Mouse (Mus musculus): ENCODE results near the gene Mum1. TPM values are rescaled to one million over a fixed set of nuclear protein-coding genes. Genes with fewer than 3 reads are reported as not detected.
"Not testable (repeated sequence)": the region's sequence is repeated elsewhere in the genome, so short reads cannot be mapped to it uniquely, and the experiment has no call there.

The Mum1 gene
- polyA plus RNA-seq, 1 experiment from 2014 or later = 49.9 TPM

- ATAC-seq (ENCODE audit: low FRiP score) = no peak
- Histone ChIP-seq H3K4me2 (no peak overlapping the region), H3K36me3 (peaks cover 3% of the 10 kb centered on the region), H3K4me1 (replicated peaks) (peaks cover 20% of the 10 kb centered on the region), H3K27me3 (peaks cover 8% of the 10 kb centered on the region; the same call in 1 of the 2 replicates), H3K9me3 (no peaks in the 10 kb centered on the region), H3K9ac (no peak overlapping the region), H3K4me3 (no peak overlapping the region), H3K27ac (no peak overlapping the region)
- WGBS = 69% methylated on average over 6 of the region's 6 CpGs
Measured at GRCm38 (mm10) chr10:80193976-80194375, 32.3 kb upstream of the Mum1 start.

GRCm38 (mm10) chr10:80194441-80194840 lies 31.8 kb upstream of the Mum1 start:
- 0 out of 2 replicates have a peak, but pooled peaks cover 7% of the 10 kb centered on the region for H3K27me3 ChIP-seq
- WGBS = 46% methylated on average over 8 of the region's 8 CpGs
- H3K4me2 ChIP-seq = no peak overlapping the region
- ATAC-seq (ENCODE audit: low FRiP score) = no peak
- 0 out of 2 replicates have a peak overlapping the region, but pooled peaks have one; percentile 8 for H3K9ac ChIP-seq
- H3K4me3 ChIP-seq = no peak overlapping the region
- H3K4me1 ChIP-seq (replicated peaks) = peaks cover 20% of the 10 kb centered on the region
- no peaks in the 10 kb centered on the region for H3K9me3 ChIP-seq
- no peaks in the 10 kb centered on the region for H3K36me3 ChIP-seq
- no peak overlapping the region for H3K27ac ChIP-seq

GRCm38 (mm10) chr10:80196167-80196566 lies 30.1 kb upstream of the Mum1 start:
- no peak for ATAC-seq (ENCODE audit: low FRiP score)
- no peak overlapping the region for H3K9ac ChIP-seq
- no peaks in the 10 kb centered on the region for H3K36me3 ChIP-seq
- 0 out of 2 replicates have a peak, but pooled peaks cover 7% of the 10 kb centered on the region for H3K27me3 ChIP-seq
- no peak overlapping the region for H3K27ac ChIP-seq
- H3K4me3 ChIP-seq = no peak overlapping the region
- no peak overlapping the region for H3K4me2 ChIP-seq
- H3K4me1 ChIP-seq (replicated peaks) = peaks cover 8% of the 10 kb centered on the region; the same call in 1 of the 2 replicates
- 79% methylated on average over 1 of the region's 1 CpGs for WGBS
- no peaks in the 10 kb centered on the region for H3K9me3 ChIP-seq

DNA sequence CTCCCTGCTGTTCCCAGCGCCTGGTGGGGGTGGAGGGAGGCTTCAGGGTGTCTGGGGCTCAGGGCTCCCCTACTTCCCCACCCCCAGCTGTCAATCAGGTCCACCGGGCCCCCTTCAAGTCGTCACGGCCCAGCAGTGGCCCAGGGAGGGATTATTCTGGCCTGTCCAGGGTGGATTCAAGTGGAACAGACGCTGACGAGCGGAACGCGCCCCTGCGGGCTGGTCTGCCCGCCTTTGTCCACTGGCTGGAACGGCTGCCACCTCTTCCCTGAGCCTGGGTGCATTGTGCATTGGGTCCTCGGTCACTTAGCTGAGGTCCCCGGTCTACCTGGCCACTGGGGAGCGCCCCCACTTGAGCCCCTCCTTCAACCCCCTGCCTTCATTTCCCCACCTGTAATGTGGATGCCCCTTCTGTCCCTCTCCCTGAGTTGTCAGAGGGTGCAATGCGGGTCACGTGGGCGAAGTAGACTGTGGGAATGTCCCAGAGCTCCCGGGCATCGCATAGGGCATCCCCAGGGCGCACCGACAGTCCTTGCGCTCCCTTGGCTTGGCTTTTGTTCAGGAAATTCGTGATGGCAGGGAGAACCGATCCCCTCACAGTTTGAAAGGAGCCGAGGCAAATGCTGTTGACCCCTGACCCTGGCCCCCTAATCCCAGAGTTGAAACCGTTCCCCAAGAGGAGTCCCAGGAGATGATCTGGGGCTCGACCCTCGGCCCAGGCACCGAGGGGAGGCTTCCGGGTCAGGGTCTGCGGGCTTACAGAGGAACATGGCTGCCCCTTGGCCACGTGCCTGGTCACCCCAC lies 29.3 kb upstream of the Mum1 start:
- Histone ChIP-seq H3K27me3 (0 out of 2 replicates have a peak, but pooled peaks cover 7% of the 10 kb centered on the region), H3K4me3 (no peak overlapping the region), H3K4me1 (replicated peaks) (peaks cover 8% of the 10 kb centered on the region; the same call in 1 of the 2 replicates), H3K9me3 (no peaks in the 10 kb centered on the region), H3K36me3 (no peaks in the 10 kb centered on the region), H3K27ac (no peak overlapping the region), H3K9ac (peak overlapping the region; percentile 39; the same call in 1 of the 2 replicates), H3K4me2 (no peak overlapping the region)
- no peak for ATAC-seq (ENCODE audit: low FRiP score)
- WGBS = 46% methylated on average over 33 of the region's 33 CpGs

- H3K27ac ChIP-seq = no peak overlapping the region
- H3K4me2 ChIP-seq = no peak overlapping the region
- peaks cover 14% of the 10 kb centered on the region for H3K4me1 ChIP-seq (replicated peaks)
- H3K36me3 ChIP-seq = no peaks in the 10 kb centered on the region
- no peaks in the 10 kb centered on the region for H3K9me3 ChIP-seq
- H3K27me3 ChIP-seq = 0 out of 2 replicates have a peak, but pooled peaks cover 4% of the 10 kb centered on the region
- peak; percentile 34; the same call in 1 of the 2 replicates for ATAC-seq (ENCODE audit: low FRiP score)
- no peak overlapping the region for H3K9ac ChIP-seq
- no peak overlapping the region for H3K4me3 ChIP-seq
- WGBS = 60% methylated on average over 3 of the region's 3 CpGs
Measured at GRCm38 (mm10) chr10:80199440-80200008, 26.7 kb upstream of the Mum1 start.

- WGBS = 74% methylated on average over 6 of the region's 6 CpGs
- no peak overlapping the region for H3K9ac ChIP-seq
- no peak for ATAC-seq (ENCODE audit: low FRiP score)
Measured at GRCm38 (mm10) chr10:80200485-80200884, 25.7 kb upstream of the Mum1 start.

GRCm38 (mm10) chr10:80204055-80204454 lies 22.2 kb upstream of the Mum1 start:
- 0 out of 2 replicates have a peak, but pooled peaks cover 3% of the 10 kb centered on the region for H3K27me3 ChIP-seq
- no peak overlapping the region for H3K27ac ChIP-seq
- H3K4me3 ChIP-seq = no peak overlapping the region
- H3K9ac ChIP-seq = peak overlapping the region; percentile 20; the same call in 1 of the 2 replicates
- no peak for ATAC-seq (ENCODE audit: low FRiP score)
- H3K4me1 ChIP-seq (replicated peaks) = peaks cover 28% of the 10 kb centered on the region
- no peaks in the 10 kb centered on the region for H3K36me3 ChIP-seq
- H3K9me3 ChIP-seq = no peaks in the 10 kb centered on the region
- no peak overlapping the region for H3K4me2 ChIP-seq
- 8% methylated on average over 7 of the region's 7 CpGs for WGBS

More at GRCm38 (mm10) chr10:80200485-80200884, 25.7 kb upstream of the Mum1 start:
- no peak overlapping the region for H3K4me3 ChIP-seq
- no peaks in the 10 kb centered on the region for H3K9me3 ChIP-seq
- H3K27me3 ChIP-seq = 0 out of 2 replicates have a peak, but pooled peaks cover 4% of the 10 kb centered on the region
- H3K27ac ChIP-seq = no peak overlapping the region
- peaks cover 11% of the 10 kb centered on the region for H3K4me1 ChIP-seq (replicated peaks)
- no peaks in the 10 kb centered on the region for H3K36me3 ChIP-seq
- no peak overlapping the region for H3K4me2 ChIP-seq

GRCm38 (mm10) chr10:80207201-80207600 lies 19.0 kb upstream of the Mum1 start:
- no peak overlapping the region for H3K4me3 ChIP-seq
- WGBS = 41% methylated on average over 1 of the region's 1 CpGs
- H3K4me2 ChIP-seq = no peak overlapping the region
- H3K27me3 ChIP-seq = 0 out of 2 replicates have a peak, but pooled peaks cover 3% of the 10 kb centered on the region
- H3K27ac ChIP-seq = no peak overlapping the region
- H3K4me1 ChIP-seq (replicated peaks) = peaks cover 29% of the 10 kb centered on the region
- H3K9me3 ChIP-seq = no peaks in the 10 kb centered on the region
- ATAC-seq (ENCODE audit: low FRiP score) = no peak
- no peak overlapping the region; the same call in 1 of the 2 replicates for H3K9ac ChIP-seq
- no peaks in the 10 kb centered on the region for H3K36me3 ChIP-seq

DNA sequence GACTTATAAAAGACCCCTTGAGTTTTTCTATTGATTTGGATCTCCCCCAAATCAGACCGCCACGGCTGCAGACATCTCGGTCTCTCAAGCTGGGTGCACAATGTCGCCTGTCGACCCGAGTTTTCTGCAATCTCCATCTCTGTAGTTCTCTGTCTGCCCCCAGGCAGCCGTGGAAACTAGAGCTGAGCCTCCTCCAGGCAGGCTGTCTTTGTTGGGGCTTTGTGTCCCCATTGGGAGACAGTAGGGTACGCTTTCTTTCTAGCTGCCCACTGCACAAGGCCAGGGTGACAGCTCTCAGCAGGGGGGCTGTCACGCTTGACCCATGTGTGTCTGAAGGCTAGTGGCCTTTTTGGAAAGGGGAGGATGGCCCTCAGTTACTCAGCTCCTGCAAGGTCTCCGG lies 18.6 kb upstream of the Mum1 start:
- Histone ChIP-seq H3K4me3 (no peak overlapping the region), H3K27me3 (0 out of 2 replicates have a peak, but pooled peaks cover 3% of the 10 kb centered on the region), H3K9ac (no peak overlapping the region; the same call in 1 of the 2 replicates), H3K4me1 (replicated peaks) (peaks cover 29% of the 10 kb centered on the region), H3K9me3 (no peaks in the 10 kb centered on the region), H3K36me3 (no peaks in the 10 kb centered on the region), H3K4me2 (no peak overlapping the region), H3K27ac (no peak overlapping the region; the same call in 1 of the 2 replicates)
- WGBS = 29% methylated on average over 10 of the region's 10 CpGs
- no peak for ATAC-seq (ENCODE audit: low FRiP score)

GRCm38 (mm10) chr10:80208248-80208647 lies 18.0 kb upstream of the Mum1 start:
- H3K27me3 ChIP-seq = 0 out of 2 replicates have a peak, but pooled peaks cover 3% of the 10 kb centered on the region
- peak overlapping the region; percentile 66 for H3K9ac ChIP-seq
- H3K4me3 ChIP-seq = no peak overlapping the region
- 58% methylated on average over 4 of the region's 4 CpGs for WGBS
- peaks cover 29% of the 10 kb centered on the region for H3K4me1 ChIP-seq (replicated peaks)
- no peak for ATAC-seq (ENCODE audit: low FRiP score)
- H3K4me2 ChIP-seq = no peak overlapping the region; the same call in 1 of the 2 replicates
- no peaks in the 10 kb centered on the region for H3K9me3 ChIP-seq
- peak overlapping the region; percentile 90 for H3K27ac ChIP-seq
- H3K36me3 ChIP-seq = no peaks in the 10 kb centered on the region

DNA sequence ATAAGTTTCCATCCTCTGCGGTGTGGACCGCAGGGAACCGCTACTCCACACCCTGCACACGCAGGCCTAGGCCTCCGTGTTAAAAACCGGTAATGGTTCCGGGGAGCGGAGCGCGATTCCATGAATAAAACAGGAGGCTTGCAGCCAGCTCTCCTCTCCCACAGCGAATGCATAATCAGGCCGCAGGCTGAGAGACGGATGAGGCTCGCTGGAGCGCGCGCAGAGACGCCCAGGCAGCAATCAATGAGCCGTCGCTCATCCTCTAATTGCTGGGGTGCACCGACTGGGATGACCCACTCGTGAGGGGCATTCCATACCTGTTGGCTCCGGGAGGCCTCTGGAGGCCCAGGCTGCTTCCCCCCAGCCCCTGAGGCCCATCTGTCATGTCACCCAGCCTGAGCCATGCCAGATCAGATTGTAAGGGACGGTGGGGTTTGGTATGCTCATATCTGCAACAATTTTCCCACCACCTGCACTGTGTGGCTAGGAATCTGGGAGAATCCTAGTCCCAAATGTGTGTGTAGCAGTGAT lies 17.3 kb upstream of the Mum1 start:
- H3K4me1 ChIP-seq (replicated peaks) = peaks cover 27% of the 10 kb centered on the region
- peak overlapping the region; percentile 66 for H3K9ac ChIP-seq
- peak; percentile 70 for ATAC-seq (ENCODE audit: low FRiP score)
- H3K36me3 ChIP-seq = no peaks in the 10 kb centered on the region
- H3K9me3 ChIP-seq = no peaks in the 10 kb centered on the region
- H3K27me3 ChIP-seq = 0 out of 2 replicates have a peak, but pooled peaks cover 3% of the 10 kb centered on the region
- WGBS = 3% methylated on average over 24 of the region's 24 CpGs
- H3K27ac ChIP-seq = peak overlapping the region; percentile 90
- H3K4me3 ChIP-seq = peak overlapping the region; percentile 18; the same call in 1 of the 2 replicates
- H3K4me2 ChIP-seq = peak overlapping the region; percentile 41

- not testable (repeated sequence) for ATAC-seq (ENCODE audit: low FRiP score); H3K4me3 ChIP-seq
- 78% methylated on average over 6 of the region's 7 CpGs for WGBS
Measured at GRCm38 (mm10) chr10:80211547-80212103, 14.6 kb upstream of the Mum1 start.

More at GRCm38 (mm10) chr10:80211547-80212103, 14.6 kb upstream of the Mum1 start:
- H3K27me3 ChIP-seq, H3K4me2 ChIP-seq, H3K27ac ChIP-seq, H3K9ac ChIP-seq, H3K36me3 ChIP-seq, H3K9me3 ChIP-seq: not testable (repeated sequence)
- H3K4me1 ChIP-seq (replicated peaks) = peaks cover 30% of the 10 kb centered on the region

Measured in hindbrain, embryonic 13.5 days (tissue).